Mouse (Mus musculus): ENCODE data around the gene Olfr845. TPM values are rescaled to one million over a fixed set of nuclear protein-coding genes. Genes with fewer than 3 reads are reported as not detected.

The Olfr845 gene
- polyA plus RNA-seq (2012; rRNA removed): not detected in 2 replicates

DNA sequence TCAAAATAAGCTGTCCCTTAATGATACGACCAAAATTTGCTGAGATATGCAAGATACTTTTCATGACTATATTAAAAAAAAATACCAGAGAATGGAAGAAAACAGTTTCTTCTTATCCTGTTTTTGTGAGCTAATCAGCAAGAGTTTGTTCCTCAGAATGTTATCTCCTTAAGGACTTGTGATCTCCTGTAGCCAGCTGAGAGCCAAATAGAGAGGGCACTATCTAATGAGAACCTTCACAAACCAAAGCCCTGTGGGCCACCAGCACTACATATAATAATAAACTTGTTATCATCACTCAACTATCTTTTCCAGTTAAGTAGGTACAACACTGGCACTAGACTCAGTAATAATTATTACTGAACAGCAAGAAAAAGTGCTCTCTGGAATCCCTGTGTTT, at the start of gene Olfr845:
Olfr845 (plus strand) TSS at position 301 of the 400 bp plus-strand sequence.

GRCm38 (mm10) chr9:19316047-19316446, 20.2 kb upstream of the Olfr845 start, which contains the start of gene Olfr844:
Gene Olfr844, plus strand, starts transcription at chr9:19316347.

GRCm38 (mm10) chr9:19363905-19364304, 27.6 kb downstream of the Olfr845 start, which contains the start of gene Olfr846:
Gene Olfr846, minus strand, starts transcription at chr9:19364005.

GRCm38 (mm10) chr9:19378569-19378968, 42.3 kb downstream of the Olfr845 start, which contains the start of gene Olfr847:
Gene Olfr847, minus strand, starts transcription at chr9:19378669.

Other genes with a start within 250 kb of the Olfr845 start
- not detected in 2 replicates for gene Olfr836, start 216.1 kb upstream of the Olfr845 start, polyA plus RNA-seq (2012; rRNA removed)
- not detected in 2 replicates for gene Olfr837, start 200.1 kb upstream of the Olfr845 start, polyA plus RNA-seq (2012; rRNA removed)
- gene Olfr839-ps1, start 159.1 kb upstream of the Olfr845 start, polyA plus RNA-seq (2012; rRNA removed): not detected in 2 replicates
- gene Olfr843, start 84.5 kb upstream of the Olfr845 start, polyA plus RNA-seq (2012; rRNA removed): not detected in 2 replicates
- gene Olfr844, start 20.1 kb upstream of the Olfr845 start, polyA plus RNA-seq (2012; rRNA removed): not detected in 2 replicates
- not detected in 2 replicates for gene Olfr846, start 27.5 kb downstream of the Olfr845 start, polyA plus RNA-seq (2012; rRNA removed)
- gene Olfr847, start 42.2 kb downstream of the Olfr845 start, polyA plus RNA-seq (2012; rRNA removed): not detected in 2 replicates
- not detected in 2 replicates for gene Olfr849, start 103.8 kb downstream of the Olfr845 start, polyA plus RNA-seq (2012; rRNA removed)
- not detected in 2 replicates for gene Olfr850, start 141.8 kb downstream of the Olfr845 start, polyA plus RNA-seq (2012; rRNA removed)
- gene Olfr851, start 156.8 kb downstream of the Olfr845 start, polyA plus RNA-seq (2012; rRNA removed): not detected in 2 replicates
- gene Olfr853, start 204.6 kb downstream of the Olfr845 start, polyA plus RNA-seq (2012; rRNA removed): not detected in 2 replicates
- gene Olfr854, start 230.9 kb downstream of the Olfr845 start, polyA plus RNA-seq (2012; rRNA removed): not detected in 2 replicates
- not detected in 2 replicates for gene Olfr855, start 246.2 kb downstream of the Olfr845 start, polyA plus RNA-seq (2012; rRNA removed)

Measured in stomach, adult 2 months (tissue).